Mouse (Mus musculus) cerebellum, adult 8-10 months (tissue): Measurements from ENCODE around the gene Mapk9.

Experiments
- DNase-seq: peaks from one replicate; pipeline ENCODE4 v3.0.0; 2022

Mapk9 gene

GRCm38 (mm10) chr11:49900043-49900442, 53.5 kb downstream of the Mapk9 start:
- DNase-seq = no peak

GRCm38 (mm10) chr11:49900962-49901658, 54.6 kb downstream of the Mapk9 start:
- no peak for DNase-seq

DNA sequence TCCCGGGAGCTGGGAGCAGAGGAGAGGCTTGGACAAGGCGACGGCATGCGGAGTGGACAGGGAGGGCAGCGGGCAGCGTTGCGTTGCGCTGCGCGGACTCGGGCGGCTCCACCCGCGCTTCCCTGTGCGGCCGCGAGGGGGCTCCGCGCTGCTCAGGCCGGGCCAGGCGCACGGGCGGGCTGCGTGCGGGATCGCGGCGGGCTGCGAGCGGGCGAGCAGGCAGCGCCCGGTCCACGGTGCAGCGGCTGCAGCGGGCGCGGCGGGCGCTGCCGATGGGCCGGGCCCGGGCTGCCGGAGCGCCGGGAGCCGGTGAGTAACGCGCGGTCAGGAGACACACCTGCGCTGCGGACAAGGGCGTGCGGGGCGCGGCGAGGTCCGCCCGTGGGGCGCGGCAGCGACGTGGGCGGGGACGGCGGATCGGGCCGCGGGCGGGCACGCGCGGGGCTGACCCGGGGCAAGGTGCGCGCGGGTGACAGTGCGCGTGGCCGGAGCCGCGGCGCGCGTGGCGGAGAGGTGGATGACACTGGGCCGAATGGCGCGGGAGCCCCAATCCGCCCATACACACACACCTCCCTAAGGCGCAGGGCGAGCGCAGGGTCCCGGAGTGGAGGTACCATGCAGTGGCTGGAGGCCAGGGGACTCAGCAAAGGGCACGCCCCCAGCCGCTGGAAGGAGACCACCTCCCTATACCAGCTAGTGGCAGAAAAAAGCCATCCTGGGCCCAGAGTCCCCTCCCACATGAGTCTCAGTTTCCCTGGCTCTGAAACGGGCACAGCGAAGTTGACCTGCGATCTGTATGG, 55.3 kb downstream of the Mapk9 start, which contains the start of gene Rasgef1c:
Gene Rasgef1c (plus strand): TSS at position 177 of the 800 bp plus-strand sequence.
- peak; percentile 87 for DNase-seq

DNA sequence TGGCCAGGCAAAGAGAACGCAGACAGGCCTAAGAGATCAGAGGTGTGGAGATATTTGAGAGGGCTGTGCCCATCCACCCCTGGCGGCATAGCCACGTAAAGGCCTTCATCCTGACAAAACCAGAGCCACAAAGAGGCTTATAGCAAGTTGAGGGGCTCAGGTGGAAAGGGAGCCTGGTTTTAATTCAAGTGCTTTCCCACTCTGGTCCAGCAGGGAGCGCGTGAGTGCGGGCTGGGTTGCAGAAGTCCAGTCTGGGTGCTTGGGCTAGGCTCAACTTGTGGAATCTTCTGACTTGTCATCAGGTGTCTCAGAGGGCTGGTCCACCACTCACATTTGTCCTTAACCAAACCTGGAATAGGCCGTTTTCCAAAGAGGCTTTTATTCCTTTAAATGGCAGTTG, 56.8 kb downstream of the Mapk9 start:
- peak; percentile 82 for DNase-seq

DNA sequence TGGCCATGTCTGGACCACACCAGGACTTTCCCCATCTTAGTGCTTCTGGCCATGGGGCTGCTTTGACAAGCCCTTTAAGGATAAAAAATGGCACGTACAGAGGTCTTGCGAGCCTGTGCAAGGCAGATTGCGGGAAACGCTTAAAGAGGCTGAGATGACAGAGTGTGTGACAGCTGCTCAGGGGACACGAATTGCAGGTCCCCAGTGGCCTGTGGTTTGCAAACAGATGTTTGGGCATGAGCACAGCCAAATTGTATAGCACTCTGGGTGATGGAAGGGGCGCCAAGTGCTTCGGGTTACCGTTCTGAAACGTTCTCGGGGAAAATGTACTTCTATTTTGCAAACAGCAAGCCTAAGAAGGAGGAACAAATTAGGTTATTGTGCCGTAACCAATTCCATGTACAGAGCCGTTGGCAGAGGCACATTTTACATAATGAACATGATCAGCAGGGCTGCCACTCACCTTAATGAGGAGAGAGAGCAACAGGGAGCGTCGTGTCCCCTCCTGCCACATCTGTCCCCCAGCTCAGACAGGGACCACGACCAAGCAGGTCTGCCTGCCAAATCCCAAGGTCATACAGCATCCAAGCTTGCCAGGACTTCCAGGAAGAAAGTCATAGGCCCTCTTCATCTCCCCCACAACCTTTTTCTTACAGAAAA, 72.1 kb downstream of the Mapk9 start:
- no peak for DNase-seq

- DNase-seq = no peak
Measured at GRCm38 (mm10) chr11:49919304-49919703, 72.8 kb downstream of the Mapk9 start.

DNA sequence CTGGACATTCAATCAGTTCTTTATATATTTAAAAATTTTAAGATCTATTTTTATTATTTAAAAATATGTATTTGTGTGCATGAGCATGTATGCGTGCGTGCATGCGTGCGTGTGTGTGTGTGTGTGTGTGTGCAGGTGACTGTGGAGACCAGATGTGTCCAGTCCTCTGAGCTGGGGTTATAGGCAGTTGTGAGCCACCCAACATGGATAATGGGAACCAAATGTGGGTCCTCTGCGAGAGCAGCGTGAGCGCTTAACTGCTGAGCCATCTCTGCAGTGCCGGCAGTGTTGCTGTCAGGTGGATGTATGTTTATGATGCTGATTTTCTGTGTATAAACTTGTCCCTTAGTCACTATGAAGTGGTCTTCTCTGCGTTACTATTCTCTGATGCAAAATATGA, 77.0 kb downstream of the Mapk9 start:
- no peak for DNase-seq

DNA sequence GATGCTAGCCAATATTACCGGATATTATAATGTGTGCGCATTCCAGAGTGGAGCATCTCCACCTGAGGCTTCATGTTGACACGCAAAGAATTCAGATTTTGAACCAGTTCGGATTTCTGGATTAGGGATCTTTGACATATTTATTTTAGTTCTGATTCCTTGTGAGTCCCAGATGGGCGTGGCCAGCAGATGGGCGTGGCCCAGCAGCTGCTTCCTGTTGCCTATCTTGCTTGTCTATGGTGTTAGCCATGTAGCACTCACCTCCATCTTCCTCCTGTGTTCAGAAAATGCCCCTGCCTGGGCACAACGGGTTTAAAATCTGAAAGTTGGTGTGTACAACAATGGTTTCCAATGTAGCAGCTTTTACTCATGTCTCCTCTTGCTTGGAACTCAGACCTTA, 79.6 kb downstream of the Mapk9 start:
- no peak for DNase-seq

GRCm38 (mm10) chr11:49927169-49927568, 80.6 kb downstream of the Mapk9 start:
- DNase-seq = no peak

- no peak for DNase-seq
Measured at GRCm38 (mm10) chr11:49927670-49928069, 81.1 kb downstream of the Mapk9 start.

DNA sequence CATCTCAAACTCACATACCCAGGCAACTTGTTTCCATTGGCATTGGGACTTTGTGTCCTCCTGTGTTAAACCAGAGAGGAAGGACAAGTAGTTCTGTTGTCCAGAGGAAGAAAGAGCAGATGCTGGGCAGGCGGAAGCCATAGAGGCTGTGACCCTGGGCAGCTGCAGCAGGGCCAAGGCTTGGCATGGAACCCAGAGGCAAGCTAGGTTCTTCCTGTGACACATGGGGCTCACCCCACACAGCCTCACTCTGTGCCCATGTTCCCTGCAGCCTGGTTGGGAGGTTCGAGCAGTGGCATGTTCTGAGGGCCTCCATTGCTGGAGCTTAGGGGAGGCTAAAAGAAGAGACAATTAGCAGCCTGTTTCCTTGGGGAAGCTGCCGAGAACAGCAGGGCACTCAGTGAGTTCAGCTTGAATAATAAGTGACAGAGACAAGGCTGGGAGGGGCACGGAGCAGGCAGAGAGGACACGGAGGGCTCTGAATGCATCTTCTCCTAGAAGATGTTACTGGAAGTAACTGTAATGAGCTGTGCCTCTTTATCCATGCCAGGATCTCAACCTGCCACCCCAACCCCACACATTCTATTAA, 84.6 kb downstream of the Mapk9 start:
- no peak for DNase-seq

GRCm38 (mm10) chr11:49931853-49932252, 85.3 kb downstream of the Mapk9 start:
- no peak for DNase-seq

DNA sequence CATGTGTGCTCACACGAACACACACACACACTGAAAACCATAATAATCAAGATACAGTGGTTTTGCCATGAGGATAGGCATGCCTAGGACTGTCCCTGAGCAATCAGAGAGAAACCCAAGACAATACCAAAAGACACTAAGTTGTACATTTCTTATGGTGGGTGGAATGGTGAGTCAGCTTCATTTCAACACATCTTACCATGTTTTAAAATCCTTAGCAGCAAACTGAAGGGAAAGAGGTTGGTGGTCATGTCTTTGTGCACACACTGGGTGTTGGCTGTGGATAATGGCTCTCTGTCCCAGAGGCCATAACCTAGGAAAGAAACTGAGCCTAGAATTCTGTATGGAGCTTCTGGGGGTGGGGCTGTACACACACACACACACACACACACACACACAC, 87.3 kb downstream of the Mapk9 start:
- no peak for DNase-seq

GRCm38 (mm10) chr11:49934322-49934721, 87.8 kb downstream of the Mapk9 start:
- DNase-seq = no peak
